Mouse (Mus musculus) lung, postnatal 0 days (tissue): ENCODE measurements around the gene Lrrc63.

Experiments
- CTCF ChIP-seq: IDR thresholded peaks from 2 replicates; pipeline ENCODE4 v1.5.1; 2016; ENCODE audit warnings: antibody characterized with exemption, mild to moderate bottlenecking
- EP300 ChIP-seq: IDR thresholded peaks from 2 replicates; pipeline ENCODE4 v1.6.1; 2016; ENCODE audit warnings: antibody characterized with exemption, mild to moderate bottlenecking, control low read depth

DNA sequence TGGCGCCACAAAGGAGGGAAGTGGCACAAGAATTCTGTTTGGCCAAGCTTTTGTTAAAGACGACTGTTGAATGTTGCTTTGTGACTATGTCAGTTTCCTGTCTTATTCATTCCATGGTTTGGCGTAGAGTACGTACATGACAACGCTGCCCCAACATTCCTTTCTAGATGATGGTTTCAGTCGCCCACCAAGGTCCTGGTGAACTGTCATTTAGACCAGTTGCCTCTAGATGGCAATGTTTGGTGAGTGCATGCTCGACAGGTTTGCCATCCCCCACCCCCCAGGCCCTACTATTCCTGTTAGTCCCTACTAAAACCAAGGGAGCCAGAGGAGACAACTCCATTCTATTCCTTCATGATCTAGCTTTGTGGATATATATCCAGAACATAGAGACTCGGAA is 78.2 kb downstream of the Lrrc63 start:
- TF ChIP-seq EP300 = no peak
- TF ChIP-seq CTCF = peak; percentile 57
